Mouse (Mus musculus) lung, adult 2 months (tissue): ENCODE results near the gene Pawr.

Experiments
- CTCF ChIP-seq: fragments of 200-500 bp; IDR thresholded peaks from 2 replicates; pipeline ENCODE4 v1.5.1; 2011; ENCODE audit warnings: mild to moderate bottlenecking, low read length, control low read depth; ENCODE audit not compliant: insufficient read depth
- POLR2A ChIP-seq: fragments of 200-500 bp; IDR thresholded peaks from 2 replicates; pipeline ENCODE4 v1.6.1; 2011; ENCODE audit warnings: low read depth, mild to moderate bottlenecking, control low read depth, low read length, borderline replicate concordance; ENCODE audit errors: extremely low read depth

DNA sequence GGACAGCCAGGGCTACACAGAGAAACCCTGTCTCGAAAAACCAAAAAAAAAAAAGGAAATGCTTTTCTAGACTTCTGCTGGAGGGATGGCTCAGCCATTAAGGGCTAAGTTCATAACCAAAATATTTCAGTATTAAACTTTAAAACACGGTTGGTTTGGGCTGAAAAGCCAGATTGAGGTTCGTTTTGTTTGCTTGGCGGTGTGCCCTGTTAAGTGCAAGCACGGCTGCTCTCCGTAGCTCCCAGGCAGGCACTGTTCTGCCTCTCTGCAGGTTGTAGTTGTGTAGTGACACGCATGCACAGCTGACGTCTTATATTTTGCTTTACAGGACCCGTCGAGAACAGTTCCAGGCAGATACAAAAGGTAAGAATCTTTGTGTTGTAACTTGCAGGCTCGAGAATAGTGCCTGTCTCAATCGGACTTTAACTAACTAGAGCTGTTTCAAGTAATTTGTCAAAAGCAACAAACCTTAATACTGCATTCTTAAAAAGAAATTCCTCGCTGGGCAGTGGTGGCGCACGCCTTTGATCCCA lies 59.5 kb downstream of the Pawr start:
- TF ChIP-seq CTCF (no peak), POLR2A (no peak)
